Mouse (Mus musculus): ENCODE measurements around the gene Tmem200a.

DNA sequence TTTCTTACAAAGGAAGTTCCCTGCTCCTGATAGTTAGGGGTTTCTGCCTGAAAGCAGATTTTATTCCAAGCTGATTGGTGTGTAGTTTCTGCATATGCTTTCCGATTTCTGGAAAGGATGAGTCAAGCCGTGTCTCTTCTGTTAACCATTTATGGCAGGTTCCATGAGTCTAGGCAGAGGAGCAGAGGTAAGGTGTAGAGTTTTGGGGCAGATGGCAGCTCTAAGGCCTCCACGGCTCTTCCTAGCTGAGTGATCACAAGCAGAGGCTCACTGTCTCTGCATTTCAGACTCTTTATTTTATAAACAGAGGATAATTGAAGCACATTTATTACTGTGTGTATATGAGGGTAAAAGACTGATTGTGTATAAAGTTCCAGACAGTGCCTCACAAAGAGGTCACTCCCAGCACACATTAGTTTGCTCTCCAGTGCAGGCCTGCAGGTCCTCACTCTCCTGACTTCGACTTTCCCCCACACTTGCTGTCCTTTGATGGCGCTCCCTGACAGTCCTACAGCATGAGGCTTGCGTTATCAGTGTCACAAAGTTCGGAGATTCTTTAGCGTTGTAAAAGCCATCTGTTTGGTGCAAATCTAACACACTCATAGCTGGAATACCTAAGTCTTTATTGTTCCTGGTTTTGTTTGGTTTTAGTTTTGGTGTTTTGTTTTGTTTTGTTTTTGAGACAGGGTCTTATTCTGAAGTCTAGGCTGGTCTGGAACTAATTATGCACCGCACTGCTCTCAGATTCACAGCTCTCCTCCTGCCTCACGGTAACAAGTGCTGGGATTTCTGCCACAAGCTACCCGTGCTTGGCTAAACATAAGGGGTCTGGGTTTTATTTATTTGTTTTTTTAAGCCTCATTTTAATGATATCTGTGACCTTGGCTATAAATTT is 151.1 kb downstream of the Tmem200a start:
- TF ChIP-seq POLR2A (IDR thresholded peaks at IDR 0.05; ENCODE audit: borderline replicate concordance, insufficient read depth, low read length) (no peak), CTCF (IDR thresholded peaks at IDR 0.05; ENCODE audit: borderline replicate concordance, insufficient read depth, low read depth, low read length) (no peak)
